Comparison of ENCODE assay signal across 18 mouse cellular contexts in the genomic region with DNA sequence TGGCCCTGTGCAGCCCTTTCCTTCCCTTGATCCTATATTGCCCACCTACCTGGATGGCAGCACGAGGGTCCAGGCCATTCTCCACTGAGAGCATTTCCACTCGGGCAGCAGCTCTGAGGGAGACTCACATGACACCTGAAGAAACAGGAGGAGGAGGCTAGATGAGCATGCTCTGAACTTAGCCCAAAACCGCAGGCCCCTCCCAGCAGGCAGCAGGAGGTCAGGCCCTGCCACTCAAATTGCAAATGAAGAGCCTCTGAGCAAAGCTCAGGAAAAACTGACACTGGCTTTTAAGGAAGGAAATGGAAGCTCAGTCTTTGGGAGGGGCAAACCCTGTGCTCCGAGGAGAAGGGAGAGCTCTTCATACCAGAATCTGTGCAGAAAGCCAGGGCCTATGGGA. TPM values are rescaled to one million over a fixed set of nuclear protein-coding genes. Genes with fewer than 3 reads are reported as not detected.
DNase-seq lines count a peak whose midpoint lies in the region; ATAC-seq and TF ChIP-seq lines count a peak whose summit lies in the region.
"Had no signal": no experiment of that assay in that cellular context is flagged by ENCODE, and none has a peak within 500 bp of the region (broad histone marks: within the 10 kb centered on the region; RNA-seq: fewer than 3 reads in every experiment).

No protein-coding gene starts in this region.

- TF ChIP-seq EP300 in ES-Bruce4 (IDR thresholded peaks at IDR 0.05; ENCODE audit: insufficient read depth, low read depth, low read length) = peak; percentile 37; the same call in 1 of the 2 replicates

- TF ChIP-seq POLR2A in ES-Bruce4 (IDR thresholded peaks at IDR 0.05; ENCODE audit: insufficient read depth, low read length) = no peak

- H3K9me3 ChIP-seq in liver, embryonic 15.5 days (replicated peaks) = no peaks in the 10 kb centered on the region
- H3K9me3 ChIP-seq in liver, embryonic 11.5 days (ENCODE audit: control insufficient read depth, low read length) = no peaks in the 10 kb centered on the region
- 0 out of 2 replicates have a peak, but pooled peaks cover 4% of the 10 kb centered on the region for H3K9me3 ChIP-seq in ES-Bruce4 (replicated peaks; ENCODE audit: control insufficient read depth, insufficient read depth, low read length, poor library complexity, severe bottlenecking)
- H3K9me3 ChIP-seq in forebrain, embryonic 13.5 days (replicated peaks) = no peaks in the 10 kb centered on the region
- H3K9me3 ChIP-seq: embryonic facial prominence, embryonic 12.5 days; heart, embryonic 10.5 days; limb, embryonic 15.5 days had no signal

- 43% methylated on average over 4 of the region's 4 CpGs for WGBS in liver, embryonic 15.5 days (ENCODE audit: insufficient replicate concordance)
- WGBS in liver, embryonic 11.5 days = 49% methylated on average over 4 of the region's 4 CpGs
- 51% methylated on average over 4 of the region's 4 CpGs for WGBS in macrophage (ENCODE audit: missing documents)
- 71% methylated on average over 4 of the region's 4 CpGs for WGBS in forebrain, embryonic 13.5 days

- H3K9ac ChIP-seq in liver, embryonic 15.5 days = no peak overlapping the region
- no peak overlapping the region for H3K9ac ChIP-seq in liver, embryonic 11.5 days (ENCODE audit: low read depth, low read length)
- peak overlapping the region; percentile 40 for H3K9ac ChIP-seq in ES-Bruce4 (ENCODE audit: low read depth, poor library complexity, severe bottlenecking)
- H3K9ac ChIP-seq in forebrain, embryonic 13.5 days = no peak overlapping the region
- H3K9ac ChIP-seq: embryonic facial prominence, embryonic 12.5 days; limb, embryonic 15.5 days had no signal

- H3K79me2 ChIP-seq in macrophage (ENCODE audit: inconsistent target) = peaks cover 98% of the 10 kb centered on the region

- no peak overlapping the region for H3K4me3 ChIP-seq in liver, embryonic 15.5 days (replicated peaks)
- H3K4me3 ChIP-seq in liver, embryonic 11.5 days (ENCODE audit: low read depth, low read length) = no peak overlapping the region
- H3K4me3 ChIP-seq in ES-Bruce4 (ENCODE audit: low read depth, low read length) = peak overlapping the region; percentile 65
- peak overlapping the region; percentile 43 for H3K4me3 ChIP-seq in macrophage (ENCODE audit: inconsistent target)
- no peak overlapping the region for H3K4me3 ChIP-seq in forebrain, embryonic 13.5 days
- H3K4me3 ChIP-seq: embryonic facial prominence, embryonic 12.5 days; gastrocnemius, adult 2 months; heart, embryonic 10.5 days; layer of hippocampus, adult 2 months; limb, embryonic 15.5 days had no signal

- no peak for DNase-seq in liver, embryonic 11.5 days (ENCODE audit: low spot score)
- DNase-seq in ZHBTc4 (ENCODE audit: low read depth, low spot score) = peak; percentile 94
- DNase-seq in frontal cortex, adult 2 months (ENCODE audit: extremely low spot score in 1 of 2, low spot score in 1 of 2) = no peak
- DNase-seq: adrenal gland, postnatal 10 days; cerebellum, postnatal 25 days; gastrocnemius, adult 2 months; heart, postnatal 36 days; right cerebral cortex, adult 18-20 months; spleen, adult 18-20 months had no signal

- peaks cover 30% of the 10 kb centered on the region for H3K4me1 ChIP-seq in liver, embryonic 15.5 days (replicated peaks)
- H3K4me1 ChIP-seq in liver, embryonic 11.5 days (replicated peaks; ENCODE audit: control insufficient read depth, insufficient read depth, low read length) = no peaks in the 10 kb centered on the region; the same call in 1 of the 2 replicates
- H3K4me1 ChIP-seq in ES-Bruce4 (ENCODE audit: control insufficient read depth, insufficient read depth, low read length) = peaks cover 8% of the 10 kb centered on the region
- H3K4me1 ChIP-seq in forebrain, embryonic 13.5 days = no peaks in the 10 kb centered on the region; the same call in 1 of the 2 replicates
- H3K4me1 ChIP-seq: embryonic facial prominence, embryonic 12.5 days; heart, embryonic 10.5 days had no signal

- no peak for TF ChIP-seq CTCF in ES-Bruce4 (IDR thresholded peaks at IDR 0.05; ENCODE audit: low read depth, low read length)

- H3K4me2 ChIP-seq in liver, embryonic 15.5 days = no peak overlapping the region
- no peak overlapping the region for H3K4me2 ChIP-seq in liver, embryonic 11.5 days
- H3K4me2 ChIP-seq in forebrain, embryonic 13.5 days = no peak overlapping the region
- H3K4me2 ChIP-seq: embryonic facial prominence, embryonic 12.5 days; limb, embryonic 15.5 days had no signal

- H3K27me3 ChIP-seq in liver, embryonic 15.5 days = no peaks in the 10 kb centered on the region
- H3K27me3 ChIP-seq in liver, embryonic 11.5 days (replicated peaks; ENCODE audit: control insufficient read depth, insufficient read depth, low read length) = no peaks in the 10 kb centered on the region
- no peaks in the 10 kb centered on the region for H3K27me3 ChIP-seq in ES-Bruce4 (ENCODE audit: control insufficient read depth, insufficient read depth, low read length, poor library complexity, severe bottlenecking)
- H3K27me3 ChIP-seq in forebrain, embryonic 13.5 days = no peaks in the 10 kb centered on the region
- H3K27me3 ChIP-seq: embryonic facial prominence, embryonic 12.5 days; limb, embryonic 15.5 days had no signal

- H3K36me3 ChIP-seq in liver, embryonic 15.5 days (replicated peaks) = peaks cover 22% of the 10 kb centered on the region
- 0 out of 2 replicates have a peak, but pooled peaks cover 2% of the 10 kb centered on the region for H3K36me3 ChIP-seq in liver, embryonic 11.5 days (ENCODE audit: control insufficient read depth, insufficient read depth, low read length)
- H3K36me3 ChIP-seq in ES-Bruce4 (ENCODE audit: control insufficient read depth, insufficient read depth, low read length, poor library complexity, severe bottlenecking) (peaks cover 42% of the 10 kb centered on the region), macrophage (ENCODE audit: inconsistent target) (peaks cover 1% of the 10 kb centered on the region; the same call in 1 of the 2 replicates)
- peaks cover 33% of the 10 kb centered on the region for H3K36me3 ChIP-seq in forebrain, embryonic 13.5 days (ENCODE audit: poor library complexity, severe bottlenecking)

- ATAC-seq in liver, embryonic 15.5 days (ENCODE audit: insufficient read depth) = peak; percentile 26; the same call in 1 of the 2 replicates
- no peak for ATAC-seq in liver, embryonic 11.5 days (replicated peaks; ENCODE audit: low FRiP score)
- ATAC-seq in forebrain, embryonic 13.5 days = no peak

- no peak overlapping the region; the same call in 1 of the 2 replicates for H3K27ac ChIP-seq in liver, embryonic 15.5 days (replicated peaks)
- no peak overlapping the region for H3K27ac ChIP-seq in liver, embryonic 11.5 days (ENCODE audit: low read depth, low read length)
- H3K27ac ChIP-seq in ES-Bruce4 (ENCODE audit: insufficient read depth, low read length) = peak overlapping the region; percentile 89
- H3K27ac ChIP-seq in macrophage = peak overlapping the region; percentile 96
- H3K27ac ChIP-seq in forebrain, embryonic 13.5 days = no peak overlapping the region
- H3K27ac ChIP-seq: embryonic facial prominence, embryonic 12.5 days; gastrocnemius, adult 2 months; heart, embryonic 10.5 days; layer of hippocampus, adult 2 months; limb, embryonic 15.5 days; stomach, postnatal 0 days had no signal

RNA-seq across cellular contexts. Expression of gene Plekhm1, which starts 8.7 kb away (rescaled TPM):
- 3.4 and 4.4 TPM in 2 replicates for polyA plus RNA-seq in liver, embryonic 15.5 days (2015; fragmentation: Nextera tagmentation; extraction: Ambion mirVana)
- 7.6 and 9.1 TPM in 2 replicates for polyA plus RNA-seq in liver, embryonic 11.5 days (2014; fragmentation: Nextera tagmentation; extraction: Ambion mirVana)
- polyA plus RNA-seq in ES-Bruce4 (2011; ENCODE audit: insufficient read depth, insufficient read length, low read depth, missing spikeins) = 20.8 and 22.0 TPM in 2 replicates
- 100 to 1,000 TPM in 12 of 26 experiments, 10 to 100 TPM in 14; 24.8 to 273 (median 87.3) TPM for total RNA-seq in macrophage (2018; cell fraction: chromatin; rRNA removed)
- total RNA-seq in macrophage (2018; cell fraction: cytosol; rRNA removed) = 100 to 1,000 TPM in 8 of 26 experiments, 10 to 100 TPM in 18; 29.1 to 127 (median 87.0) TPM
- 100 to 1,000 TPM in 13 of 26 experiments, 10 to 100 TPM in 13; 32.5 to 241 (median 99.4) TPM for total RNA-seq in macrophage (2018; cell fraction: nucleus; rRNA removed)
- 55.1 to 87.8 TPM (median 77.5 TPM) in 3 replicates for polyA plus RNA-seq in macrophage (2018)
- polyA plus RNA-seq in forebrain, embryonic 13.5 days (2015; fragmentation: Nextera tagmentation; extraction: Ambion mirVana) = 7.7 and 8.0 TPM in 2 replicates
- polyA plus RNA-seq in frontal cortex, adult 2 months (2012; rRNA removed) = 15.6 and 15.7 TPM in 2 replicates

RNA-seq across cellular contexts. Expression of gene Arhgap27, which starts 40.3 kb away (rescaled TPM):
- polyA plus RNA-seq in liver, embryonic 15.5 days (2015; fragmentation: Nextera tagmentation; extraction: Ambion mirVana) = 2.7 and 3.0 TPM in 2 replicates
- 5.0 and 5.1 TPM in 2 replicates for polyA plus RNA-seq in liver, embryonic 11.5 days (2014; fragmentation: Nextera tagmentation; extraction: Ambion mirVana)
- polyA plus RNA-seq in ES-Bruce4 (2011; ENCODE audit: insufficient read depth, insufficient read length, low read depth, missing spikeins) (8.5 and 9.8 TPM in 2 replicates), macrophage (2018) (3.7 to 16.2 TPM (median 6.5 TPM) in 3 replicates)
- total RNA-seq in macrophage (2018; cell fraction: chromatin; rRNA removed) = 100 to 1,000 TPM in 1 of 26 experiments, 10 to 100 TPM in 22, 1 to 10 TPM in 3; 6.1 to 113 (median 35.5) TPM
- 10 to 100 TPM in 13 of 26 experiments, 1 to 10 TPM in 13; 2.3 to 28.4 (median 11.2) TPM for total RNA-seq in macrophage (2018; cell fraction: cytosol; rRNA removed)
- total RNA-seq in macrophage (2018; cell fraction: nucleus; rRNA removed) = 10 to 100 TPM in 22 of 26 experiments, 1 to 10 TPM in 4; 5.9 to 75.3 (median 23.3) TPM
- polyA plus RNA-seq in forebrain, embryonic 13.5 days (2015; fragmentation: Nextera tagmentation; extraction: Ambion mirVana) = 2.2 and 2.3 TPM in 2 replicates
- 16.6 and 16.8 TPM in 2 replicates for polyA plus RNA-seq in frontal cortex, adult 2 months (2012; rRNA removed)

Comparison
In these comparisons a context has a peak if more than half of its experiments do, and no peak if none do; other contexts are left out.
1. H3K27ac ChIP-seq: peak in ES-Bruce4 (single experiment) and macrophage (single experiment); none in liver, embryonic 15.5 days (single experiment), liver, embryonic 11.5 days (single experiment) and forebrain, embryonic 13.5 days (single experiment).
2. H3K4me3 ChIP-seq: peak in ES-Bruce4 (single experiment) and macrophage (single experiment); none in liver, embryonic 15.5 days (single experiment), liver, embryonic 11.5 days (single experiment) and forebrain, embryonic 13.5 days (single experiment).